In genomic region chr13:47650093-47650492, GRCm38 (mm10) we compare ENCODE assay signal across 10 mouse cellular contexts.
DNase-seq lines count a peak whose midpoint lies in the region; ATAC-seq lines count a peak whose summit lies in the region.
"Had no signal": no experiment of that assay in that cellular context is flagged by ENCODE, and none has a peak within 500 bp of the region (broad histone marks: within the 10 kb centered on the region; RNA-seq: fewer than 3 reads in every experiment).

No protein-coding gene starts in this region.

- no peak overlapping the region for H3K4me3 ChIP-seq in hindbrain, embryonic 12.5 days
- no peak overlapping the region for H3K4me3 ChIP-seq in hindbrain, embryonic 11.5 days (ENCODE audit: low read depth, low read length)
- peak overlapping the region; percentile 34 for H3K4me3 ChIP-seq in heart, embryonic 15.5 days
- H3K4me3 ChIP-seq in limb, embryonic 15.5 days = peak overlapping the region; percentile 30
- no peak overlapping the region for H3K4me3 ChIP-seq in forebrain, embryonic 11.5 days (ENCODE audit: low read depth, low read length)

- no peak for DNase-seq in hindbrain, embryonic 11.5 days (ENCODE audit: low spot score)
- peak; percentile 23 for DNase-seq in brain, adult 2 months (ENCODE audit: low read depth, low spot score)
- DNase-seq in thymus, postnatal 10 days (ENCODE audit: low spot score in 2 of 2) = no peak
- no peak for DNase-seq in forebrain, embryonic 11.5 days (ENCODE audit: low spot score)
- DNase-seq in adrenal gland, postnatal 36 days = no peak
- DNase-seq: gastrocnemius, postnatal 14 days had no signal

- H3K9me3 ChIP-seq in hindbrain, embryonic 12.5 days (replicated peaks) = no peaks in the 10 kb centered on the region
- H3K9me3 ChIP-seq in hindbrain, embryonic 11.5 days (ENCODE audit: control insufficient read depth, low read length) = no peaks in the 10 kb centered on the region
- H3K9me3 ChIP-seq in heart, embryonic 15.5 days (replicated peaks) = no peaks in the 10 kb centered on the region
- H3K9me3 ChIP-seq in limb, embryonic 15.5 days = no peaks in the 10 kb centered on the region
- no peaks in the 10 kb centered on the region for H3K9me3 ChIP-seq in forebrain, embryonic 11.5 days (ENCODE audit: control insufficient read depth, low read length)

- no peak overlapping the region for H3K27ac ChIP-seq in hindbrain, embryonic 12.5 days
- no peak overlapping the region for H3K27ac ChIP-seq in hindbrain, embryonic 11.5 days (ENCODE audit: low read depth, low read length)
- H3K27ac ChIP-seq in heart, embryonic 15.5 days = no peak overlapping the region
- H3K27ac ChIP-seq in limb, embryonic 15.5 days = no peak overlapping the region
- H3K27ac ChIP-seq in forebrain, embryonic 11.5 days (ENCODE audit: low read depth, low read length) = no peak overlapping the region
- H3K27ac ChIP-seq: kidney, postnatal 0 days had no signal

- H3K4me2 ChIP-seq in hindbrain, embryonic 12.5 days (replicated peaks) = 0 out of 2 replicates have a peak overlapping the region, but pooled peaks have one; percentile 2
- no peak overlapping the region for H3K4me2 ChIP-seq in hindbrain, embryonic 11.5 days (replicated peaks; ENCODE audit: low read depth, low read length)
- peak overlapping the region; percentile 55 for H3K4me2 ChIP-seq in heart, embryonic 15.5 days
- H3K4me2 ChIP-seq in limb, embryonic 15.5 days = peak overlapping the region; percentile 32
- H3K4me2 ChIP-seq in forebrain, embryonic 11.5 days (ENCODE audit: low read depth, low read length, severe bottlenecking) = no peak overlapping the region

- 78% methylated on average over 13 of the region's 13 CpGs for WGBS in hindbrain, embryonic 12.5 days
- 86% methylated on average over 13 of the region's 13 CpGs for WGBS in hindbrain, embryonic 11.5 days
- WGBS in heart, embryonic 15.5 days = 59% methylated on average over 13 of the region's 13 CpGs
- 52% methylated on average over 13 of the region's 13 CpGs for WGBS in limb, embryonic 15.5 days
- 89% methylated on average over 13 of the region's 13 CpGs for WGBS in forebrain, embryonic 11.5 days

- H3K36me3 ChIP-seq in hindbrain, embryonic 12.5 days = no peaks in the 10 kb centered on the region
- H3K36me3 ChIP-seq in hindbrain, embryonic 11.5 days (ENCODE audit: control insufficient read depth, insufficient read depth, low read length) = no peaks in the 10 kb centered on the region
- H3K36me3 ChIP-seq in heart, embryonic 15.5 days = no peaks in the 10 kb centered on the region
- H3K36me3 ChIP-seq in limb, embryonic 15.5 days = no peaks in the 10 kb centered on the region
- H3K36me3 ChIP-seq in forebrain, embryonic 11.5 days (ENCODE audit: control insufficient read depth, insufficient read depth, low read length) = no peaks in the 10 kb centered on the region

- H3K27me3 ChIP-seq in hindbrain, embryonic 12.5 days = no peaks in the 10 kb centered on the region
- no peaks in the 10 kb centered on the region for H3K27me3 ChIP-seq in hindbrain, embryonic 11.5 days (ENCODE audit: control insufficient read depth, insufficient read depth, low read length)
- H3K27me3 ChIP-seq in heart, embryonic 15.5 days = no peaks in the 10 kb centered on the region
- H3K27me3 ChIP-seq in limb, embryonic 15.5 days = no peaks in the 10 kb centered on the region
- H3K27me3 ChIP-seq in forebrain, embryonic 11.5 days (ENCODE audit: control insufficient read depth, insufficient read depth, low read length) = no peaks in the 10 kb centered on the region

- no peak overlapping the region for H3K9ac ChIP-seq in hindbrain, embryonic 12.5 days
- H3K9ac ChIP-seq in hindbrain, embryonic 11.5 days (ENCODE audit: low read depth, low read length) = no peak overlapping the region
- H3K9ac ChIP-seq in heart, embryonic 15.5 days = no peak overlapping the region
- H3K9ac ChIP-seq in limb, embryonic 15.5 days = no peak overlapping the region
- no peak overlapping the region for H3K9ac ChIP-seq in forebrain, embryonic 11.5 days (ENCODE audit: low read length)

- no peak for ATAC-seq in hindbrain, embryonic 12.5 days (ENCODE audit: low FRiP score)
- ATAC-seq in hindbrain, embryonic 11.5 days (ENCODE audit: low FRiP score) = no peak
- ATAC-seq in heart, embryonic 15.5 days (replicated peaks; ENCODE audit: insufficient number of reproducible peaks, insufficient read depth, low FRiP score, low read depth) = no peak
- no peak for ATAC-seq in limb, embryonic 15.5 days (ENCODE audit: insufficient number of reproducible peaks, low FRiP score, low TSS enrichment, low read depth)
- ATAC-seq in forebrain, embryonic 11.5 days (replicated peaks; ENCODE audit: low FRiP score) = no peak

- H3K4me1 ChIP-seq in hindbrain, embryonic 12.5 days = no peaks in the 10 kb centered on the region
- H3K4me1 ChIP-seq in hindbrain, embryonic 11.5 days (replicated peaks; ENCODE audit: control insufficient read depth, insufficient read depth, low read length) = no peaks in the 10 kb centered on the region
- H3K4me1 ChIP-seq in heart, embryonic 15.5 days (replicated peaks) = peaks cover 6% of the 10 kb centered on the region; the same call in 1 of the 2 replicates
- no peaks in the 10 kb centered on the region for H3K4me1 ChIP-seq in limb, embryonic 15.5 days
- no peaks in the 10 kb centered on the region; the same call in 1 of the 2 replicates for H3K4me1 ChIP-seq in forebrain, embryonic 11.5 days (replicated peaks; ENCODE audit: control insufficient read depth, insufficient read depth, low read length)

Comparison
In these comparisons a context has a peak if more than half of its experiments do, and no peak if none do; other contexts are left out.
1. H3K4me2 ChIP-seq: peak in hindbrain, embryonic 12.5 days (single experiment), heart, embryonic 15.5 days (single experiment) and limb, embryonic 15.5 days (single experiment); none in hindbrain, embryonic 11.5 days (single experiment) and forebrain, embryonic 11.5 days (single experiment).
2. H3K4me3 ChIP-seq: peak in heart, embryonic 15.5 days (single experiment) and limb, embryonic 15.5 days (single experiment); none in hindbrain, embryonic 12.5 days (single experiment), hindbrain, embryonic 11.5 days (single experiment) and forebrain, embryonic 11.5 days (single experiment).